Mouse (Mus musculus): ENCODE data around the gene Hoxd11. TPM values are rescaled to one million over a fixed set of nuclear protein-coding genes. Genes with fewer than 3 reads are reported as not detected.
A peak's percentile ranks its signal among the peaks of the same experiment; 100 is the strongest.

Hoxd11 gene
- total and polyA plus RNA-seq, 2 experiments from 2014 or later, result 0.11 TPM; not detected in 1

GRCm38 (mm10) chr2:74652996-74653340 lies 26.4 kb upstream of the Hoxd11 start:
- H3K4me2 ChIP-seq (ENCODE audit: low read depth, low read length), result no peak overlapping the region
- DNase-seq (ENCODE audit: low spot score) (no peak), ATAC-seq (ENCODE audit: insufficient read depth, low read depth) (no peak)
- no peak overlapping the region for H3K4me3 ChIP-seq (ENCODE audit: low read depth, low read length)
- no peaks in the 10 kb centered on the region for H3K36me3 ChIP-seq (replicated peaks; ENCODE audit: control insufficient read depth, insufficient read depth, low read length)
- TF ChIP-seq EP300 (IDR thresholded peaks at IDR 0.05; ENCODE audit: low read depth) (no peak), CTCF (IDR thresholded peaks at IDR 0.05; ENCODE audit: low read depth) (no peak)
- H3K9ac ChIP-seq (replicated peaks; ENCODE audit: low read depth, low read length), result no peak overlapping the region
- WGBS, result 42% methylated on average over 2 of the region's 2 CpGs
- H3K9me3 ChIP-seq (replicated peaks; ENCODE audit: control insufficient read depth, low read length), result no peaks in the 10 kb centered on the region
- H3K27ac ChIP-seq (ENCODE audit: low read depth), result no peak overlapping the region
- peaks cover 94% of the 10 kb centered on the region for H3K27me3 ChIP-seq (ENCODE audit: control insufficient read depth, insufficient read depth, low read length)
- no peaks in the 10 kb centered on the region for H3K4me1 ChIP-seq (ENCODE audit: control insufficient read depth, insufficient read depth)

DNA sequence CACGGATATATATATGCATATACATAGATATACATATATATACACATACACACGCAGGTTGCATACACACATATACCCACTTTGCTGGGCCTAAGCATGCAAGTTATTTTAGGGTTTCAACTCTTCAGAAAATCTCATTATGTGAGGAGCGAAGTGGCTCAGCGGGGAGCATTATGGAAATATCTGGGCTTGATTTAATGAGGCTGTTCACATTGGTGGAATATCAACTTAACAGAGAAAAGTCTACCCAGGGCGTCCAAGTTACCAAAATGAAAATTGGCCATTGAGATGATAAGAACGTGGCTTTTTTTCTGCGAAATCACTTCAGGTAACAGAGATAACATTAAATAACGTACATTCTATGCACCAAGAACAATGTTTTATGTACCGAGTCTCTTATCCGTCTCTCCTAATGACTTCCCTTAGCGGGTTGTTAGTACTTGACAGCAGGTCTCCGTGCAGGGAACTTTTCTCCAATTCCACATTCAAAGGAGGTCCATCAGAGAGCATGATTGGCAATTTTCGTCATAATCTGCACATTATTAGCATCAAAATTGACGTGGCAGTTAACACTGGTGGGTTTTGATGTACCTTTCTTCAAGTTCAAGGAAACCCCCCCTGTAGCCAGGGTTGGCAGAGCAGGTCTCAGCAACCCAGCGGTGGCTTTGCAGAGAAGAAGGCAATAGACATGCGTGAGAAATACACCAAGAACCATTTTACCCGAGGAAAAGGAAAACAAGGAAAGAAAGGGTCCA lies 25.4 kb upstream of the Hoxd11 start:
- Histone ChIP-seq H3K4me1 (ENCODE audit: control insufficient read depth, insufficient read depth) (no peaks in the 10 kb centered on the region), H3K36me3 (replicated peaks; ENCODE audit: control insufficient read depth, insufficient read depth, low read length) (no peaks in the 10 kb centered on the region), H3K4me2 (ENCODE audit: low read depth, low read length) (no peak overlapping the region), H3K27me3 (ENCODE audit: control insufficient read depth, insufficient read depth, low read length) (peaks cover 94% of the 10 kb centered on the region), H3K9me3 (replicated peaks; ENCODE audit: control insufficient read depth, low read length) (no peaks in the 10 kb centered on the region), H3K4me3 (ENCODE audit: low read depth, low read length) (no peak overlapping the region), H3K27ac (ENCODE audit: low read depth) (no peak overlapping the region), H3K9ac (replicated peaks; ENCODE audit: low read depth, low read length) (no peak overlapping the region)
- WGBS, result 15% methylated on average over 17 of the region's 17 CpGs
- DNase-seq (ENCODE audit: low spot score) (no peak), ATAC-seq (ENCODE audit: insufficient read depth, low read depth) (no peak)
- TF ChIP-seq EP300 (IDR thresholded peaks at IDR 0.05; ENCODE audit: low read depth) (no peak), CTCF (IDR thresholded peaks at IDR 0.05; ENCODE audit: low read depth) (no peak)

DNA sequence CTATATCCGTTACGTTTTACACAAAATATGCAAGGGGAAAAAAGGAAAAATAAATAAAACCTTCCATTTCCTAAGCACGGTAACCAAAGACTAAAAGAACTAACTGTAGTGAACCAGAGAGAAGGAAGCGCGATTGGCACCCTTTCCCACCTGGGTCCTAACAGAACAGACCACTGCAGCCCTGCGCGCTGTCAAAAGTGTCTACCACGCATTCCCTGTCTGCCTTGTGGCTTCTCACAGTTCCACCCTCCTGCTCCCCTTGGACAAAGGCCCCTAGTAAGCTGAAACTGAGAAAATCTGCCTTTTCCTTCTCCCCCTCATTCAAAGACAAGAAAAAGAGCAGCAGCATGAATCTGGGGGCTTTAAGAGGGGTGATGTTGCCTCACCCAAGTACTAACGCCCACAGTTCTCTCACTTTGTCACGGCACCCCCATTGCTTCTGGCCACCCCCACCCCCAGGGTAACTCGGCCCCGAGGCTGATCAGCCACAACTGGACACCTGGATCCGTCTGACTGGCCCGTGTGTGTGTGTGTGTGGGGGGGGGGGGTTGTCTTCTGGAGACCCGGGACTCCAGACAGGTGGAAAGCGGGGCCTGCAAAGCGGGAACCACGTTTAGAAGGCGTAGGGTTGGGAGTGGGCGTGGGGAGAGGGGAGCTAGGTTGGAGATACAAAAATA lies 24.5 kb upstream of the Hoxd11 start:
- Histone ChIP-seq H3K4me3 (ENCODE audit: low read depth, low read length) (no peak overlapping the region), H3K9ac (replicated peaks; ENCODE audit: low read depth, low read length) (no peak overlapping the region), H3K27ac (ENCODE audit: low read depth) (no peak overlapping the region), H3K4me1 (ENCODE audit: control insufficient read depth, insufficient read depth) (no peaks in the 10 kb centered on the region), H3K4me2 (ENCODE audit: low read depth, low read length) (no peak overlapping the region), H3K9me3 (replicated peaks; ENCODE audit: control insufficient read depth, low read length) (no peaks in the 10 kb centered on the region), H3K36me3 (replicated peaks; ENCODE audit: control insufficient read depth, insufficient read depth, low read length) (no peaks in the 10 kb centered on the region), H3K27me3 (ENCODE audit: control insufficient read depth, insufficient read depth, low read length) (peaks cover 94% of the 10 kb centered on the region)
- WGBS, result 7% methylated on average over 20 of the region's 20 CpGs
- no peak for ATAC-seq (ENCODE audit: insufficient read depth, low read depth)
- DNase-seq (ENCODE audit: low spot score), result no peak
- TF ChIP-seq EP300 (IDR thresholded peaks at IDR 0.05; ENCODE audit: low read depth) (no peak), CTCF (IDR thresholded peaks at IDR 0.05; ENCODE audit: low read depth) (no peak)

DNA sequence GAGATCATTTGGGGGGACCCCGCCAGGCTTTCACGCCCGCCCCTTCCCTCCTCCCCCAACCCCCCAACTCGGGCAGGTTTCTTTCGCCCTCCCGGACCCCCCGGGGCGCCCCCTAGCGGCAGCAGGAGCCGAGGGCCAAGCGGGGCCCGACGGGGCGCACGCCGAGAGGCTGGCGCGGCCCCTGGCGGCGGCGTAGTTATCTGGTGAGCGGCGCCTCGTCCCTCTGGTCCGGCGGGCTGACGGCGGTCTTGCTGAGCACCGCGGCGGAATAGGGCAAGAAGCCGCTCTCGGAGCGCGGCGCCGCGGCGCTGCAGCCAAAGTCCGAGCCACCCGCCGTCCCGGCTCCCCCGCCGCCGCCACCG lies 24.0 kb upstream of the Hoxd11 start:
- Histone ChIP-seq H3K4me1 (ENCODE audit: control insufficient read depth, insufficient read depth) (no peaks in the 10 kb centered on the region), H3K27me3 (ENCODE audit: control insufficient read depth, insufficient read depth, low read length) (peaks cover 94% of the 10 kb centered on the region), H3K9me3 (replicated peaks; ENCODE audit: control insufficient read depth, low read length) (no peaks in the 10 kb centered on the region), H3K9ac (replicated peaks; ENCODE audit: low read depth, low read length) (no peak overlapping the region), H3K4me3 (ENCODE audit: low read depth, low read length) (peak overlapping the region; percentile 41), H3K27ac (ENCODE audit: low read depth) (no peak overlapping the region), H3K4me2 (ENCODE audit: low read depth, low read length) (peak overlapping the region; percentile 48), H3K36me3 (replicated peaks; ENCODE audit: control insufficient read depth, insufficient read depth, low read length) (no peaks in the 10 kb centered on the region)
- no peak for ATAC-seq (ENCODE audit: insufficient read depth, low read depth)
- DNase-seq (ENCODE audit: low spot score), result no peak
- 2% methylated on average over 29 of the region's 47 CpGs for WGBS
- TF ChIP-seq CTCF (IDR thresholded peaks at IDR 0.05; ENCODE audit: low read depth) (no peak), EP300 (IDR thresholded peaks at IDR 0.05; ENCODE audit: low read depth) (no peak)

DNA sequence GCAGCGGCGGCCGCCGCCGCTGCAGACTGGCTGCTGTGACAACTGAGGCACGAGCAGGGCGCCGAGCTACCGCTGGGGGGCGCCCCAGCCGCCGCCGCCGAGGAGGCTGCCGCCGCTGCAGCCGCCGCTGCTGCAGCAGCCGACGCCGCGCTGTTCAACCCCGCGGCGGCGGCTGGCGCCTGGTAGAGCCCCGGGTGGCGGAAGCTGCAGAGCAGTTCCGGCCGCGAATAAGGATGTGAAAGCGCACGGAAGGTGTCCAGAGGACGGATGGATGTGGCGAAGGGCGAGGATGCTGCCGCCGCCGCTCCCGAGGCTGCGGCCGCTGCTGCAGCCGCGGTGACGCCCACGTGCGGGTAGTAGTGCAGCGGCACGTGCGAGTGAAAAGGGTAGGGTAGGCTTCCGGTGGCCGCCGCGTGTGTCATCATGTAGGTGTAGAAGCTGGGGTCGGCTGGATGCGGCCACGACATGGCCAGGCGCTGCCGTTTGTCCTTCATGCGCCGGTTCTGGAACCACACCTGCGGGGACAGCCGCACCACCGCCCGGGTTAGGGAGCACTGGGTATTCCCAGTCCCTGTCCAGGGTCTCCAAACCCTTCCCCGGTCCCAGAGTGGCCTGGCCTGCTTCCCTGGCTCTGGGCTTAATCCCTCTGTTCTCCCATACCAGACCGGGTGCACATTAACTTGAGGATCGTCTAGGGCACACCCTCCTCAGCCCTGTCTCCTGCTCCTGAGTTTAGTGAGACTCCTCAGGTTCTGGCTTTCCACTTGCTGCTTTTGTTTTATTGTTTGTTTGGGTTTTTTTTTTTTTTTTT lies 23.3 kb upstream of the Hoxd11 start:
- no peak for ATAC-seq (ENCODE audit: insufficient read depth, low read depth)

More for the DNA sequence above, 23.3 kb upstream of the Hoxd11 start:
- no peaks in the 10 kb centered on the region for H3K9me3 ChIP-seq (replicated peaks; ENCODE audit: control insufficient read depth, low read length)
- H3K4me1 ChIP-seq (ENCODE audit: control insufficient read depth, insufficient read depth), result no peaks in the 10 kb centered on the region
- DNase-seq (ENCODE audit: low spot score), result no peak
- WGBS, result under 1% methylated on average over 64 of the region's 69 CpGs
- H3K4me2 ChIP-seq (ENCODE audit: low read depth, low read length), result peak overlapping the region; percentile 48
- H3K27ac ChIP-seq (ENCODE audit: low read depth), result no peak overlapping the region
- no peaks in the 10 kb centered on the region for H3K36me3 ChIP-seq (replicated peaks; ENCODE audit: control insufficient read depth, insufficient read depth, low read length)
- H3K27me3 ChIP-seq (ENCODE audit: control insufficient read depth, insufficient read depth, low read length), result peaks cover 94% of the 10 kb centered on the region
- no peak overlapping the region for H3K9ac ChIP-seq (replicated peaks; ENCODE audit: low read depth, low read length)
- no peak for TF ChIP-seq CTCF (IDR thresholded peaks at IDR 0.05; ENCODE audit: low read depth)
- no peak for TF ChIP-seq EP300 (IDR thresholded peaks at IDR 0.05; ENCODE audit: low read depth)
- H3K4me3 ChIP-seq (ENCODE audit: low read depth, low read length), result peak overlapping the region; percentile 41
